Mouse (Mus musculus) bone marrow macrophage, adult 2 months (primary cell): ENCODE measurements around the gene Acot1.

Experiments used
- CTCF ChIP-seq: IDR thresholded peaks from 2 replicates; pipeline ENCODE4 v1.5.1; 2012; ENCODE audit warnings: low read depth, mild to moderate bottlenecking, low read length, moderate library complexity
- POLR2A ChIP-seq: IDR thresholded peaks from 2 replicates; pipeline ENCODE4 v1.6.1; 2012; ENCODE audit warnings: mild to moderate bottlenecking, low read depth, low read length, borderline replicate concordance

DNA sequence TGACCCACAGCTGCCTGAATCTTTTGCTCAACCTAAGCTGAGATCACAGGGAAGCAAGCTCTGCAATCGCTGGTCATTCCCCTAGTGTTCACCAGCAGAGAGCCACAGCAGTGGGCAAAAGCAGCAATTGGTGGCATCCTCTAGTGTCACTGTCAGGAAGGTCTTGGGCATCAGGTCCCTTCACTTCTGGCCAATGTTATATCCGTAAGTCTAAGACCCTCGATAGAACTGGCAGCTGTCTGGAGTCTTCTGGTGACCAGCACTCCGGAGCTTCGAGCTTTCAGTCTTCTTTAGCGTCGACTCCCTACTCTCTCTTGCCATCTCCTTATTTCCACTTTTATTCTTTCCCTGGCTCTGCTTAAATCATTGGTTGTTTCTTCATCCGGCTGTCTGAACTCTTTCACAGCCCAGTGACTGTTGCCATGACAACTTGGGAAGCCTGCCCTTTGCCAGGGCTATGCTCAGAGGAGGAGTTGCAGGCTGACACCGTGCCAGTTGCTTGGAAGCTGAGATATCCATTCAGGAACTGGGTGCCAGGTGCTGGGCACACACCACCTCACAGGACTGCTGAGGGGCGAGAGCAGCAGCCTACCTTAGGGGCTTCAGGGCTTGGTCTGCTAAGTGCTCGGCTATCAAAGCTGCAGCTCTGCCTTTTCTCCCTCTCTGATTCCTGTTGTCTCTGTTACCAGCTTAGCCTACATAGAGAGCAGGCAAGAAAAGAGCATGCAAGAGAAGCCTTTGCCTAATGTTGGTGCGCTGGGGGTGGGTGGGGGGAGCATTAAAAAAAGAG, 2.2 kb downstream of the Acot1 start:
- TF ChIP-seq CTCF: no peak
- TF ChIP-seq POLR2A: no peak
